Mouse (Mus musculus): ENCODE data around the gene Rpgrip1l.

- TF ChIP-seq CTCF (IDR thresholded peaks at IDR 0.05; ENCODE audit: borderline replicate concordance, control insufficient read depth, extremely low read depth, insufficient read depth, low read length, poor library complexity) (no peak), POLR2A (IDR thresholded peaks at IDR 0.05; ENCODE audit: control insufficient read depth, extremely low read depth, insufficient read depth, low read length, poor library complexity) (no peak)
Measured at GRCm38 (mm10) chr8:91357493-91358014, 44.5 kb upstream of the Rpgrip1l start.
